Mouse (Mus musculus): ENCODE data around the gene Myom1. TPM values are rescaled to one million over a fixed set of nuclear protein-coding genes. Genes with fewer than 3 reads are reported as not detected.
"Not testable (repeated sequence)": the region's sequence is repeated elsewhere in the genome, so short reads cannot be mapped to it uniquely, and the experiment has no call there.

Gene Myom1
- polyA plus RNA-seq, 1 experiment from 2014 or later: 20.0 TPM

- H3K4me1 ChIP-seq (ENCODE audit: control insufficient read depth, insufficient read depth, low read length): no peaks in the 10 kb centered on the region
- no peak overlapping the region for H3K9ac ChIP-seq (replicated peaks; ENCODE audit: low read depth, low read length)
- no peak overlapping the region for H3K27ac ChIP-seq (ENCODE audit: low read length)
- WGBS: 82% methylated on average over 9 of the region's 9 CpGs
- peaks cover 18% of the 10 kb centered on the region for H3K36me3 ChIP-seq (ENCODE audit: control insufficient read depth, insufficient read depth, low read length)
- no peaks in the 10 kb centered on the region for H3K9me3 ChIP-seq (ENCODE audit: control insufficient read depth, low read depth, low read length)
- H3K4me3 ChIP-seq (ENCODE audit: low read depth, low read length): no peak overlapping the region
- ATAC-seq (ENCODE audit: insufficient number of reproducible peaks, insufficient read depth, low FRiP score, low read depth): no peak
- H3K4me2 ChIP-seq (replicated peaks; ENCODE audit: low read depth, low read length): no peak overlapping the region
- no peaks in the 10 kb centered on the region for H3K27me3 ChIP-seq (ENCODE audit: control insufficient read depth, insufficient read depth, low read length)
Observed at GRCm38 (mm10) chr17:70973398-70973797, 29.0 kb upstream of the Myom1 start.

GRCm38 (mm10) chr17:70974065-70974464, 28.4 kb upstream of the Myom1 start:
- ATAC-seq (ENCODE audit: insufficient number of reproducible peaks, insufficient read depth, low FRiP score, low read depth); H3K4me1 ChIP-seq (ENCODE audit: control insufficient read depth, insufficient read depth, low read length); H3K27ac ChIP-seq (ENCODE audit: low read length); H3K27me3 ChIP-seq (ENCODE audit: control insufficient read depth, insufficient read depth, low read length); H3K9ac ChIP-seq (replicated peaks; ENCODE audit: low read depth, low read length); H3K4me2 ChIP-seq (replicated peaks; ENCODE audit: low read depth, low read length); H3K4me3 ChIP-seq (ENCODE audit: low read depth, low read length); H3K9me3 ChIP-seq (ENCODE audit: control insufficient read depth, low read depth, low read length): not testable (repeated sequence)
- 88% methylated on average over 14 of the region's 14 CpGs for WGBS
- peaks cover 18% of the 10 kb centered on the region for H3K36me3 ChIP-seq (ENCODE audit: control insufficient read depth, insufficient read depth, low read length)

GRCm38 (mm10) chr17:70977799-70978198, 24.6 kb upstream of the Myom1 start:
- Histone ChIP-seq H3K27me3 (ENCODE audit: control insufficient read depth, insufficient read depth, low read length) (no peaks in the 10 kb centered on the region), H3K36me3 (ENCODE audit: control insufficient read depth, insufficient read depth, low read length) (peaks cover 30% of the 10 kb centered on the region), H3K9me3 (ENCODE audit: control insufficient read depth, low read depth, low read length) (no peaks in the 10 kb centered on the region), H3K9ac (replicated peaks; ENCODE audit: low read depth, low read length) (no peak overlapping the region), H3K4me1 (ENCODE audit: control insufficient read depth, insufficient read depth, low read length) (no peaks in the 10 kb centered on the region), H3K4me2 (replicated peaks; ENCODE audit: low read depth, low read length) (no peak overlapping the region), H3K4me3 (ENCODE audit: low read depth, low read length) (no peak overlapping the region), H3K27ac (ENCODE audit: low read length) (no peak overlapping the region)
- no peak for ATAC-seq (ENCODE audit: insufficient number of reproducible peaks, insufficient read depth, low FRiP score, low read depth)
- 87% methylated on average over 6 of the region's 6 CpGs for WGBS

- Histone ChIP-seq H3K9ac (replicated peaks; ENCODE audit: low read depth, low read length) (no peak overlapping the region), H3K27ac (ENCODE audit: low read length) (no peak overlapping the region), H3K4me3 (ENCODE audit: low read depth, low read length) (no peak overlapping the region), H3K9me3 (ENCODE audit: control insufficient read depth, low read depth, low read length) (no peaks in the 10 kb centered on the region), H3K4me1 (ENCODE audit: control insufficient read depth, insufficient read depth, low read length) (no peaks in the 10 kb centered on the region), H3K4me2 (replicated peaks; ENCODE audit: low read depth, low read length) (no peak overlapping the region), H3K36me3 (ENCODE audit: control insufficient read depth, insufficient read depth, low read length) (peaks cover 25% of the 10 kb centered on the region), H3K27me3 (ENCODE audit: control insufficient read depth, insufficient read depth, low read length) (no peaks in the 10 kb centered on the region)
- 83% methylated on average over 20 of the region's 20 CpGs for WGBS
- ATAC-seq (ENCODE audit: insufficient number of reproducible peaks, insufficient read depth, low FRiP score, low read depth): no peak
Observed at GRCm38 (mm10) chr17:70979345-70980223, 22.8 kb upstream of the Myom1 start.

- H3K27ac ChIP-seq (ENCODE audit: low read length): no peak overlapping the region
- H3K36me3 ChIP-seq (ENCODE audit: control insufficient read depth, insufficient read depth, low read length): peaks cover 11% of the 10 kb centered on the region; the same call in 1 of the 2 replicates
- no peaks in the 10 kb centered on the region for H3K27me3 ChIP-seq (ENCODE audit: control insufficient read depth, insufficient read depth, low read length)
- no peaks in the 10 kb centered on the region for H3K9me3 ChIP-seq (ENCODE audit: control insufficient read depth, low read depth, low read length)
- no peak overlapping the region for H3K9ac ChIP-seq (replicated peaks; ENCODE audit: low read depth, low read length)
- H3K4me1 ChIP-seq (ENCODE audit: control insufficient read depth, insufficient read depth, low read length): peaks cover 8% of the 10 kb centered on the region; the same call in 1 of the 2 replicates
- H3K4me2 ChIP-seq (replicated peaks; ENCODE audit: low read depth, low read length): no peak overlapping the region
- no peak overlapping the region for H3K4me3 ChIP-seq (ENCODE audit: low read depth, low read length)
- 84% methylated on average over 15 of the region's 15 CpGs for WGBS
- ATAC-seq (ENCODE audit: insufficient number of reproducible peaks, insufficient read depth, low FRiP score, low read depth): no peak
Observed at GRCm38 (mm10) chr17:70985501-70986354, 16.7 kb upstream of the Myom1 start.

- no peak overlapping the region for H3K4me2 ChIP-seq (replicated peaks; ENCODE audit: low read depth, low read length)
- WGBS: 84% methylated on average over 6 of the region's 6 CpGs
- no peak for ATAC-seq (ENCODE audit: insufficient number of reproducible peaks, insufficient read depth, low FRiP score, low read depth)
- H3K27ac ChIP-seq (ENCODE audit: low read length): no peak overlapping the region
- H3K4me3 ChIP-seq (ENCODE audit: low read depth, low read length): no peak overlapping the region
- H3K9me3 ChIP-seq (ENCODE audit: control insufficient read depth, low read depth, low read length): no peaks in the 10 kb centered on the region
- H3K27me3 ChIP-seq (ENCODE audit: control insufficient read depth, insufficient read depth, low read length): no peaks in the 10 kb centered on the region
- H3K9ac ChIP-seq (replicated peaks; ENCODE audit: low read depth, low read length): no peak overlapping the region
- peaks cover 8% of the 10 kb centered on the region; the same call in 1 of the 2 replicates for H3K4me1 ChIP-seq (ENCODE audit: control insufficient read depth, insufficient read depth, low read length)
- H3K36me3 ChIP-seq (ENCODE audit: control insufficient read depth, insufficient read depth, low read length): peaks cover 8% of the 10 kb centered on the region; the same call in 1 of the 2 replicates
Observed at GRCm38 (mm10) chr17:70986355-70986740, 16.1 kb upstream of the Myom1 start.

GRCm38 (mm10) chr17:70986831-70987660, 15.4 kb upstream of the Myom1 start:
- H3K4me2 ChIP-seq (replicated peaks; ENCODE audit: low read depth, low read length): no peak overlapping the region
- H3K4me3 ChIP-seq (ENCODE audit: low read depth, low read length): no peak overlapping the region
- no peaks in the 10 kb centered on the region for H3K27me3 ChIP-seq (ENCODE audit: control insufficient read depth, insufficient read depth, low read length)
- peaks cover 1% of the 10 kb centered on the region; the same call in 1 of the 2 replicates for H3K36me3 ChIP-seq (ENCODE audit: control insufficient read depth, insufficient read depth, low read length)
- H3K27ac ChIP-seq (ENCODE audit: low read length): no peak overlapping the region
- ATAC-seq (ENCODE audit: insufficient number of reproducible peaks, insufficient read depth, low FRiP score, low read depth): no peak
- no peaks in the 10 kb centered on the region for H3K9me3 ChIP-seq (ENCODE audit: control insufficient read depth, low read depth, low read length)
- WGBS: 89% methylated on average over 15 of the region's 15 CpGs
- H3K4me1 ChIP-seq (ENCODE audit: control insufficient read depth, insufficient read depth, low read length): peaks cover 8% of the 10 kb centered on the region; the same call in 1 of the 2 replicates
- no peak overlapping the region for H3K9ac ChIP-seq (replicated peaks; ENCODE audit: low read depth, low read length)

- peaks cover 11% of the 10 kb centered on the region; the same call in 1 of the 2 replicates for H3K4me1 ChIP-seq (ENCODE audit: control insufficient read depth, insufficient read depth, low read length)
- ATAC-seq (ENCODE audit: insufficient number of reproducible peaks, insufficient read depth, low FRiP score, low read depth): no peak
- no peak overlapping the region; the same call in 1 of the 2 replicates for H3K4me2 ChIP-seq (replicated peaks; ENCODE audit: low read depth, low read length)
- H3K9me3 ChIP-seq (ENCODE audit: control insufficient read depth, low read depth, low read length): no peaks in the 10 kb centered on the region
- peaks cover 7% of the 10 kb centered on the region; the same call in 1 of the 2 replicates for H3K36me3 ChIP-seq (ENCODE audit: control insufficient read depth, insufficient read depth, low read length)
- no peaks in the 10 kb centered on the region for H3K27me3 ChIP-seq (ENCODE audit: control insufficient read depth, insufficient read depth, low read length)
- H3K27ac ChIP-seq (ENCODE audit: low read length): no peak overlapping the region
- no peak overlapping the region for H3K4me3 ChIP-seq (ENCODE audit: low read depth, low read length)
- WGBS: 70% methylated on average over 12 of the region's 12 CpGs
- H3K9ac ChIP-seq (replicated peaks; ENCODE audit: low read depth, low read length): no peak overlapping the region
Observed at GRCm38 (mm10) chr17:70988337-70988767, 14.1 kb upstream of the Myom1 start.
